Mouse (Mus musculus): Measurements from ENCODE around the gene Pdilt.
A peak's percentile ranks its signal among the peaks of the same experiment; 100 is the strongest.
"Not testable (repeated sequence)": the region's sequence is repeated elsewhere in the genome, so short reads cannot be mapped to it uniquely, and the experiment has no call there.

The Pdilt gene

DNA sequence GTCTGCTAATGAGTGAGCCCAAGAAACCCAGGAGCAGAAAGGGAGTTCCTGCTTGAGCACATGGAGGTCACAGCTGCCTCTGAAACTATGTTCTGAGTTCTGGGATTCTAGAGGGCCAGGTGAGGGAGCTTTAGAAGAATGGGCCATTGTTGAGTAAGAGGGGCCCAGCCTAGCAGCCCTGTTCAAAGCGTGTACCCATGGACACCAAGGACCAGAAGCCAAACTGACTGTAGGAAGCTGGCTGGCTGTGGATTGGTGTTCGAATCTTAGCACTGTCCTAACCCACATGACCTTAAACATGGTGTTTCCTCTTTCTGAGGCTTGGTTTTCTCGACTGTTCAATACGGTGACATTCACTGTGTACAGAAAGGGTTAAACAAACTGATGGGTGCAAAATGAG, at the start of gene Pdilt:
Gene Pdilt, minus strand, starts transcription at position 101 of the 400 bp plus-strand sequence.
- no peak for DNase-seq (ENCODE audit: low spot score in 2 of 2)

DNA sequence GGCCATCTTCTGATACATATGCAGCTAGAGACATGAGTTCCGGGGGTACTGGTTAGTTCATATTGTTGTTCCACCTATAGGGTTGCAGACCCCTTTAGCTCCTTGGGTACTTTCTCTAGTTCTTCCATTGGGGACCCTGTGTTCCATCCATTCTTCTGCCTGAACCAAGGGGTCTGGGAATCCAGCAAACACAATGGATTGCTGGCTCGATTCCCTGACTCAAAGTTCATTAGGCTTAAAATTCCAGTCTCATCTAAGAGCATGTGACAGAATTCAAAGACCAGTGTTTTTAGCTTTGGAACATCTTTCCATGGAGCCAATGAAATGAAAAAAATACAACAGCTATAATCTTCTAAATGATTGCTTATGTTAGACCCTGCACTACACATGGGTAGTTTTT, 39.2 kb upstream of the Pdilt start:
- DNase-seq (ENCODE audit: low spot score in 2 of 2), result not testable (repeated sequence)

DNA sequence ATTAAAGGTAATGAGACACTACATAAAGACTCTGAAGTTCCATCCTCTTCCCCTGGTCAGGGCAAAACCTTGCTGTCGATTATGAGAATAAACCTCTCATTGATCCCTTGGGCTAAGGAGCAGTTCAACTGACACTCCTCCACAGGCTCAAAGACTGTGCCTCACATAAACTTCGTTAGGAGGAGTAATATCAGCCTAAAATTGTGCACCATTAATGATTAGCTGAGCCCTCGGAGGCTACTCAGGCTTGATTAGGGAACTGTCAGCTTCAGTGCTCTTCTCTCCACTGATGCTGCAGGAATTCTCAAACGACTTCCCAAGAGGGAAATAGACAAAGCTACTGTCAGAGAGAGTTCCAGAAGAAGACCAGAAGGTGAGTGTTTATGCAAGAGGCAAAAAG, 38.2 kb upstream of the Pdilt start:
- DNase-seq (ENCODE audit: low spot score in 2 of 2), result no peak

DNA sequence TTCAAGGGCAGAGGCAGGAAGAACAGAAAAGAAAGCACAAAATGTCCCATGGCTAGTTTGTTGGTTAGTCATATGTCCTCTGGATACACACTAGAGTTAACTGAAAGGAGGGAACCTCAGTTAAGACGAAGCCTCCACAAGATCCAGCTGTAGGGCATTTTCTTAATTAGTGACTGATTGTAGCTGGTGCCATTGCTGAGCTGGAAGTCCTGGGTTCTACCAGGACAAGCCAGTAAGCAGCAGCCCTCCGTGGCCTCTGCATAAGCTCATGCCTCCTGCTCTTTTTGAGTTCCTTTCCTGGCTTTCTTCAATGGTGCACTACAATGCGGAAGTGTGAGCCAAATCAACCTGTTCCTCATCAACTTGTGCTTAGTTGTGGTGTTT, 37.2 kb upstream of the Pdilt start:
- no peak for DNase-seq (ENCODE audit: low spot score in 2 of 2)

DNA sequence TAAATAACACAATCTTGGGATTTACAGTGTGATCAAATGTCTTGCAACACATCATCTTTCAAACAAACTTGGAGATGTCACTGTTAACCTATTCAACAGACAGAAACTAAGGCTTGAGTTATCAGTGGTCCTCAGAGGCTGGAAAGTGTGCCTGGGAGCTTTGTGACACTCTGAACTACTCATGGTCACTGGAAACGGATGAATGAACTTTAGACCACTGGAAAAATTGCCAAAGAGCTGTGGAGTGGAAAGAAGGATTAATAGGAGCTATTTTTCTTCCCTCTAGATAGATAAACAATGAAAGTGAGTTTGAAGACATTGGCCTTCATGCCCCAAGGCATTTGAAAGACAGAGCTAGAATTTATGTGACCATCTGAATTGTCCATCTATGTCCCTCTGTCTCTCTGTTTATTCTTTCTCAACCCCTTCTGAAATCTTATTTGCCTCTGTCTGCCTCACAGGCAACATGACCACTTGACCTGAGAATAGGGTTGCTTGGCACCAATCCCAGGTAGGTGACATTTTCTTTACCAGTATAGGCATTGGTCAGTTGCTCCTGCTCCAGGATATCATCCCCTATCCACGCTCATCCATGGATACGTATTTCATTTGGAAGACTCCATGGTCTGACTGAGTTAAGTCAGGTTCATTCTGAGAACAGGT, 36.6 kb upstream of the Pdilt start:
- no peak for DNase-seq (ENCODE audit: low spot score in 2 of 2)

DNA sequence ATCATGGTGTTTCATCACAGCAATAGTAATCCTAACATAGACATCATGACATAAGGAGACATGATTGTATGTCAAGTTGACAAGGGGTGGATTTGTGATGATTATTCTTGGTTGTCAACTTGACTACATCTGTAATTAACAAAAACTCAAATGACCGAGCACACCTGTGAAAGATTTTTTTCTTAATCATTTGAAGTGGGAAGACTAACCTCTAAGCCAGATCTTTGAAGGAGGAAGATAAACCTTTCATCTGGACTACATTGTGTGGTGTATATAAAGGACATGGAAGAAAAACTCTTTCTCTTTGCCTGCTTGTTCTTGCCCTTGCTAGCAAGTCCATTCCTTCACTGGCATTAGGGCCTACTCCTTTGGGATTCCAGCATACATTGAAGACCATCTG, 30.8 kb upstream of the Pdilt start, which contains the start of gene Acsm2:
Gene Acsm2, plus strand, starts transcription at position 301 of the 400 bp plus-strand sequence.
- no peak for DNase-seq (ENCODE audit: low spot score in 2 of 2)

DNA sequence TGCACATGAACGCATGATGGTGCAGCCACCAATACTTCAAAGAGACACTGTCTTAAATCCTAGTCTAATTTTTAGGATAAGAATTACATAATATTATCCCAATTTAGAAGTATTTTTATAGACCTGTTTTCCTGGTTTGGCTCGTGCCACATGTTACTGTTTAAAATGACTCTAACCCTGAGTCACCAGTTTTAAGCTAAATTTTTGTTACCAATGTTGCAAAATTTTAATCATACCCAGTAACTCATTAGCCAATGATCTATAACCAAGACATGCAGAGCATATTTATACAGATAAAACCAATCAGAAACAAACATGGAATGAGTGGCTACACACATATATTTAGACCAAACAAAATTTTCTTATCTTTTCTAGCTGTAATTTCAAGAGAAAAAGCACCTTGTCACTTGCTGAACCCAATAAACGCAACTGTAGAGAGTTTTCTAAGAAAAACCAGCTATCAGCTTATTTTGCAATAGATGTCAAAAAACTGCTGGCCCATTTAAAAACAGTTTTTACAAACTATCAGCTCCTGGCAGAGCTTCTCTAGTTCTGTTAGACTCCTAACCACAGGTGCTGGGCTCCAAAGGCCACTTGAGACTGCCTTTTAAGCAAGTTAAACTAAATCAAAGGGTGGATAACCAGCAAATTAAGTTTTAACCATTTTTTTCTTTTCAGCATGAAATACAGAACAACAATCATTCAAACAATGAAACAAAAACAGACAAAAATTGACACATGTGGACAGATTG, 27.4 kb upstream of the Pdilt start:
- no peak for DNase-seq (ENCODE audit: low spot score in 2 of 2)

DNA sequence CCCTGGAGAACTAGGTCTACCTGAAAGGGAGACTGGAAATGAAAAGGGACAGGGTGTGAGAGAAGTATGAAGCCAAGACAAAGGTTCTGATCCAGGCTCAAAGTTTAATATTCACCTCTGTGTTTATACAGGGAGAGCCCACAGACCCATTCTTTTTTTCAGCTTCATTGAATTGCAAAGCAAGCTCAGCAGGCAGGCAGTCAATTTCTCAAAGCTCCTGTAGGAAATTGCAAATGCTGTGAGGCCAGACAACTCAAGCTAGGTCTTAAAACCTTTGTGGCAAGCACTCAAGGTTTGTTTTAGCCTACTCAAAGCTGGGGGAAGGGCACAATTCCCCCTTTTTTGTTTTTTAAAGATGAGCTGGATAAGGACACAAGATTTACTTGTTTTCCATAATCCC, 22.3 kb upstream of the Pdilt start:
- DNase-seq (ENCODE audit: low spot score in 2 of 2), result no peak

DNA sequence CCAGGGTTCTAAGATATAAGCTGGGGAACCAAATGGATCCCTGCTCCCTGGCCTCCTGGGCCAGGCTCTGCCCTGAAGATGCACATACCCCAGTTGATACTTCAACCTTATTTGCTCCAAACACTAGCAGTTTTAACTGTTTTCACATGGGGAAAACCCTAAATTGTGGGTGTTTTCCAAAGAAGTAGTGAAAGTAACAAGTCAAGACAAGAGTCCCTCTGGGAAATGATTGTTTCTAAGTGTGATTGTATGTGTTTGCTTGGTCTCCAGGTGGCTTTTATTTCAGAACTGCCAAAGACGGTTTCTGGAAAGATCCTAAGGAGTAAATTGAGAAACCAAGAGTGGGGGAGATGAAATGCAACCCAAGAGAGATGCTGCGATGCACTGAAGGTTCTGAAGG, 19.2 kb upstream of the Pdilt start:
- DNase-seq (ENCODE audit: low spot score in 2 of 2), result no peak

DNA sequence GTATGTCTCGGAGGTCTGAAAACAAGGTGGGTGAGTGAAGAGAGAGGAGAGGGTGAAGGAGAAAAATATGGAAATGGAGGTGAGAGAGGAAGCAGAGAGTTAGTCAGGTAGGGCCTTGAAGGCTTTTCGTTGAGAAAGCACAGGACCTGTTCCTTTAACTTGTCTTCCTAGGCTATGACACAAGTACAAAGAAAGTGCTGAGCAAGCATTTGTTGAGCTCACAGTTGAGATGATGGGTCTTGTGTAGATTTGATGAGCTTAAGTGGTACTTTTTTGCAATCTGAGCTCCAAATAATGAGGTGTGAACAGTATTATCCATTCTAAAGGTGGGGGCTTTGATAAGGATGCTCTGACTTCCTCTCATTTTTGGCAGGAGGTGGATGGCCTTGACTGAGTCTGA, 11.1 kb upstream of the Pdilt start:
- DNase-seq (ENCODE audit: low spot score in 2 of 2), result no peak

DNA sequence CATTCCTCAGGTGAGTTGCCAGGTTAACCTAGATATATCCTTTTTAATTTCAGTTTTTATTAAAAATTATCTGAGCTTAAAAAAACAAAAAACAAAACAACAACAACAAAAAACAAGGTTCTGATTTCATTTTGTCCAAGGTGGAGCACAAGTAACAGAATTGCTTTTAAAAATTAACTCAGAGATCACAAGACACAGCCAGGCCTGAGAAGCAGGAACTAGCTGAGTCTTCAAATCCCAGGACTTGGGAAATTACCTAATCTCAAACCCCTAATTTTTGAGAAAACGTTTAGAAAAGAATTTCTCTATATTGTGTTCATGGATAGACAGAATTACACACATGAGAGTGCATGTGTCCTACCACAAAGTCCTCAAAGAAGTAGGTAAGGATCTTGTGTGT, 9.6 kb upstream of the Pdilt start:
- no peak for DNase-seq (ENCODE audit: low spot score in 2 of 2)

DNA sequence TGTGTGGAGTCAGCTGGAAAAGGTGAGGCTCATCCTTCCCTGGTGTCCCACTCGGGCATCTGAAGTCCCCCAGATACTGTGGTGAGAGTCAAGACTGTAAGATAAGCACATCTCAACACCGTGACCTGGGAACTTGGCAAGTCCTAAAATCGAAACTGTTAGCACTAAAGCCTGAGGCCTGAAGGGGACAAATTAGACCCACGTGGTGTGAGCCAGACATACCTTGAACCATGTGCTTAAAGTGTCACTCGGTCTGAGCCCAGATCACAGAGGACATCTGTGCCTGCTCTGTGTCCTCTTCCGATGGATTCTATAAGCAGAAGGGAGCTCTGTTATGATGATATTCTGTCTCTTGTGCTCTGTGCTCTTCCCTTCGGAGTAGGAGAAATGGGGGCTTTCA, 5.3 kb upstream of the Pdilt start:
- no peak for DNase-seq (ENCODE audit: low spot score in 2 of 2)

DNA sequence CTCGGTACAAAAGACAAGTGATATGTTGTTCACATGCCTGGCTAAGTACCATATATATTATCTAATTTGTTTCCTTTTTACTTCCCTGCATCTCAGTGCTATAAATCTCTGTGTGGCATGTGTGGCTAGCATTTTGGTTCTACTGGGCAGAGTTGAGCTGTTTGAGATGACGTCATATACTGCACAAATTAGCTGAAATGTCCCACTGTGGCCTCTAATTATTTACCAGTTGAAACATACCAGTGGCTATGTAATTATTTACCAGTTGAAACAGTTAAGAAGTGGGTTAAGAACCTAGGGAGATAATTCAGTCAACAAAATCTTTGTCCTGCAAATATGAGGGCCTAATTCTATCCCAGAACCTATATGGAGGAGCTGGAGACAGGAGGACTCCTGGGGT, 4.3 kb upstream of the Pdilt start:
- no peak for DNase-seq (ENCODE audit: low spot score in 2 of 2)

DNA sequence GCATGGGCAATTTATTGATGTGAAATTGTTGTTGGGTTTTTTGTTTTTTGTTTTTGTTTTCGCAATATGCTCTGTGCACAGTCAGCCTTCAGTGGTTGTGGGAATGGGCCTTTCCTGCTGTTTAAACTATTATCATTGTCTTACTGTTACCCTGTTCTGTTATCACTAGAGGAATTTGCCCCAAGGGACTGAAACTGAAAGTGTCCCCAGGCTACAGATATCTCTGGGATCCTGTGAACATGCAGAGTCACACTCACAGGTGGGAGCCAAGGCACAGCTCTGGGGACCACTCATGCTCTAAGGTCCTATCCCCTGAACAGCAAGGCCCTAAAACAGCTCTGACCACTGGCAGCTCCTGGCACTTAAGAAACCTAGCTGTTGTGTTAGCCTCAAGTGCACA, 3.8 kb upstream of the Pdilt start:
- DNase-seq (ENCODE audit: low spot score in 2 of 2), result no peak

DNA sequence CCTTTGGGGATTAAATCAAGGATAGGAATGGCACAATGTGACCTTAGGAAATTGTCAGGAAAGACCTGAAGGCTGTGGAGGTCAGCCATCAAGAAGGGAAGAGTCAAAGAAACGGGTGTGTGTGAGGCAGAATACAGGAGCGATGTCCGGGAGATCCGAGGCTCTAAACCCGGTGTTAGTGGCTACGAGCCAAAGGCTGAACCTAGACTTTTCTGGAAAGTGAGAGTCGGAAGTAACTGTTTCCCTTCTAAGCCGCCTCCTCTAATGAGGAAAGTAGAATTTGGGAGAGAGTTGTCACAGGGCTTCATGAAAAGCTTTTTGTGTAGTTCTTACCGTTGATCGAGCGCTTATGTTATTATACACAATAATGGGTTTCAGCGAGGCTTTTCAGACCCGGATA, 3.2 kb upstream of the Pdilt start:
- no peak for DNase-seq (ENCODE audit: low spot score in 2 of 2)

DNA sequence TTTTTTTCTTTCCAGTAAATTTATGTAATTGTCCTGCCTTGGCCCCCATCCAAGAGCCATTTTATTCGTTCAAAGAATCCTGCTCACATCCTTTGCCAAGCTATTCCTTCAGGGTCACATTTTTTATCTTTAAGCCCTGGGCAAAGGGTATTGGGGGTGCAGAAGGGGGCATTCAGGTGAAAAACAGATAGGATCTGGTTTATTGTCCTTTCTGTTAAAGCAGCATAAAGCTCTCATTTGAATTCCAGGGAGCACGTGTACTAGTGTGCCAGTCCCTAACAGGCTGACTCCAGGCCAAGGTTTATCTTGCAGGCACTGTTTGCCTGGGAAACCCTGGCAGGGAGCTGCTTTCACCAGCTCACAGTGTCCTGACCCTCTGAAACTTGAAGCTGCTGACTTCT, 2.6 kb upstream of the Pdilt start:
- peak; percentile 51 to 72 for DNase-seq (ENCODE audit: low spot score in 2 of 2)

DNA sequence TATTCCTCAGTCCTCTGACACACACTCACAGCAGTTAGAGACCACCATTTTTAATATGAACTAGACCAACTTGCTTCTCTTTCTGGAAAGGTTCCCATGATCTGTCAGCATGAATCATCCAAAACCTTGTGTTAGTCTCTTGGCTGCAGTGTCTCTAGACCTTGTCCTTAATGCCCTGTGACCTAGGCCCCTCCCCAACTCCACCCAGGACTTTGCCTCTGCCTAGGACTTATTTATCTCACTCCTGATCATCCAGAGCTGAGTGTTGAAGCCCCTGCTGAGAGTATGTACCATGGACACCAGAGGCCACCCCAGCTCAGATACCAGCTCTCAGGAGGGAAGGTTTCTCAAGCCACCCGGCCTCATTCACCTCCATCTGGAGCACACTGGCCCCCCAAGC, 904 bp downstream of the Pdilt start:
- no peak for DNase-seq (ENCODE audit: low spot score in 2 of 2)

DNA sequence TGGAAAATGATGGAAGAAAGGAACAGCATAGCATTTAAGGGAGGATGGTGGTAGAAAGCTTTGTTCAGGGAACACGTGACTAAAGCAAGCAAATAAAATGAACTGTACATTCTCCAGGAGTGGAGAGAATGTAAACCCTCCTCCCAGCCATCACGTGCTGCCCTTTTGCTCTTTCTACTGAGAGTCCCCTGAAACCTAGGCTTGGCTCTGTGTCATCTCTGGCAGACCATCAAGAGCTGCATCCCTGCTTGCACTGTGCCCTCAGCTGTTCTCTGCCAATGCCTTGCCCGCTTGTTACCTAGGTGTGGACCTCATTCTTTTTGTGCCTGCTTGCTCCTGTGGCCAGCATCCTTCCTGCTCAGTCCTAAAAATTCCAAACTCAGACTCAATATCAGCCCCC, 1.5 kb downstream of the Pdilt start:
- no peak for DNase-seq (ENCODE audit: low spot score in 2 of 2)

DNA sequence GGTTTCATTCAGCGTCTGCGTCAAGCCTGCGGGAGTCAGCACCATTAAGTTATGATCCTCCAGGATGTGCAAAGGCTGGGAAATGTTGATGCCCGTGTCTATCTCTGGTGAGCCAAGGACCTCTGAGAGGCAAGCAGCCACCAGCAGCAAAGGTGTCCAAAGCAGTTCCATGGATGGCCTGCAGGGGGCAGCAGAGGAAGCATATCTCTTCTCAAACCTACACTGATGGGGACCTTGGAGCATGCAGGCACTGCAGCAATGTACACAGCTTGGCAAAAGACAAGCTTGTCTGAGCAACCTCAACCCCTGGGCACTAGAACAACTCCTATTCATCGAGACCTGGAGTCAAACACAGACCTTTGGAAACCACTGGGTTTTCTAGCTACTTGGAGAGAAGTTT, 3.6 kb downstream of the Pdilt start:
- DNase-seq (ENCODE audit: low spot score in 2 of 2), result peak; percentile 6 to 38

DNA sequence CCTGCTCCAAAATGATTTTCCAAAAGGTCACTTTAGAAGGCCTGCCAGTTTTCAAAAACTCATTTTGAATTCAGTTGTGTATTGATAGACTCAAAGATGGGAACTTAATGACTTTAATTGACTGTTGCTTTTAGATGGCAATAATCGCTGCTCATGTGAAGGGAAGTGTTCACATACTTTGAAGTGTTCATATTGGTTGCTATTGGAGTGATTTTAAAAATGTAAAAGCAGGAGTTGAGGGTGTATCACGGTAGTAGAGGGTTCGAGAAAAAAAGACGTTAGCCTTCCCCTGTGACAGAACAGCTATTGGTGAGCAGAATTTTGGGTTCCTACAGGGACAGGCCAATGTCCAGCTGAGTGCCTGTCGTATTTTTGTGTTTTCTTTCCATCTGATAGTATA, 4.1 kb downstream of the Pdilt start, which contains the start of gene Acsm5:
Gene Acsm5, plus strand, starts transcription at position 301 of the 400 bp plus-strand sequence.
- DNase-seq (ENCODE audit: low spot score in 2 of 2), result no peak

DNA sequence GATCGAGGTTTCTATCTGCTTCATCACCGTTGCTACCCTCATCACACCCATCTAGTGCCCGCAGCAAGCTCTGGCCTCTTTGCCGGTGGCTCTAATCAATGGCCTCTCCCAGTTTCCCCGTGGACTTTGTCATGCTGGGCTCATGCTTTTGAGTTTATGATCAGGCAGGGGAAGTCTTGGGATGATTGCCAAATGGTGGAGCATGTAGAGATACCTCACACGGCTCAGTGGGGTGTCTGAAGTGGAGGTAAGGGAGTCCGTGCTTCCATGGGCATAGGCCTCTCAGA, 7.1 kb downstream of the Pdilt start:
- DNase-seq (ENCODE audit: low spot score in 2 of 2), result no peak

DNA sequence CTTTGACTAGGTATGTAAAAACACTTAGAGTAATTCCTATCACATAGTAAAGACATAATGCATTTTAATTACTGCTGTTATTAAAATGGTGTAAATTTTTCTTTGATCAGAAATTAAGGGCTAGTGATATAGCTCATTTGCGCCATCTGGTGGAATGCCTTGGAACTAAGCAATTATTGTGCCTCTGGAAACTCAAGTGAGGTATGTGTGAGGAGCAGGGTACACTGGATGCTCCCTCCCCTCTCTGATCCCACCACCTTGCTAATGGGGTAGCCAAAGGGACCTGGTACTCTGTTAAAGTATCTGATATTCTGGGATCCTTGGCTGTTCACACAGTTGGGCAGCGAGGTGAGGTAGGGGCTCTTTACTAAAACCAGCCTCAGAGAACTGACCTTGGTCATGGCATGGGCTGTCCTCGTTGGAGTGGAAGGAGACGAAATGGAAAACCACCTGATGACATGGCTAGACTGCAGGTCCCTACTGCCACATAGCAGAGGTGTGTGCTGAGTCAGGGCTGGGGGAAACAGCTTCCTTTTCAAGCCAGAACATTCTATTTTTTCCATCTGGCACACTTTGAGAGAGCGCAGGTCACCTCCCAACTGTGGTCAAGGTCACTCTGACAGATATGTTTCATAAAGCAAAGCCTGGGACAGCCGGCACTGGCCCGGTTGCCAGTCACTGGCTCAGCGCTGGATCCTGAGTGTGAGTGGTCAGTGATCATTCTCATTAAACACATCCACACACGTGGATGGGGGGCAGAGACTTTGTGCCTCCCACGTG, 7.6 kb downstream of the Pdilt start:
- DNase-seq (ENCODE audit: low spot score in 2 of 2), result no peak

DNA sequence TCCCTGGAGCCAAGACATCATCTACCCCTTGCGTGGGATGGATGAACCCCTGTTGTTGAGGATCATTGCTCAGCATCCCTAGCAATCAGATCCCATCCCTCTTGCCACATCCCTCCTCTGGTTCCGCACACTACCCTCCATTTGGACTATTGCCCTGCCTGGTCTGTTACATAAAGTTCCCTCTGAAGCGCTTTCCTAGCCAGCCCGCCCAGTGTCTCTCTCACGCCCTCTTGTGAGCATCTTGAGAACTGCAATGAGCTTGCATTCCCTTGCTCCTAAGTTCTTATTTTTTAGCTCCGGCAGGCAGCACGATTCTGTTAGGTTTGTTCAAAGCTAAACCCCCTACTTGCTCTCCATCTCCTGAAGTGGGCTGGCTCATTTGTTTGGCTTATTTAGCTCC, 10.2 kb downstream of the Pdilt start:
- DNase-seq (ENCODE audit: low spot score in 2 of 2), result no peak

Data from heart, adult 9 months (tissue).